Mouse (Mus musculus) naive thymus-derived CD4-positive, alpha-beta T cell, adult 2 months (primary cell): Measurements from ENCODE around the gene Abcb8.

Experiments
- DNase-seq: peaks from one replicate; pipeline ENCODE4 v3.0.0-alpha.2; 2011; ENCODE audit warnings: low read depth

Abcb8 gene

DNA sequence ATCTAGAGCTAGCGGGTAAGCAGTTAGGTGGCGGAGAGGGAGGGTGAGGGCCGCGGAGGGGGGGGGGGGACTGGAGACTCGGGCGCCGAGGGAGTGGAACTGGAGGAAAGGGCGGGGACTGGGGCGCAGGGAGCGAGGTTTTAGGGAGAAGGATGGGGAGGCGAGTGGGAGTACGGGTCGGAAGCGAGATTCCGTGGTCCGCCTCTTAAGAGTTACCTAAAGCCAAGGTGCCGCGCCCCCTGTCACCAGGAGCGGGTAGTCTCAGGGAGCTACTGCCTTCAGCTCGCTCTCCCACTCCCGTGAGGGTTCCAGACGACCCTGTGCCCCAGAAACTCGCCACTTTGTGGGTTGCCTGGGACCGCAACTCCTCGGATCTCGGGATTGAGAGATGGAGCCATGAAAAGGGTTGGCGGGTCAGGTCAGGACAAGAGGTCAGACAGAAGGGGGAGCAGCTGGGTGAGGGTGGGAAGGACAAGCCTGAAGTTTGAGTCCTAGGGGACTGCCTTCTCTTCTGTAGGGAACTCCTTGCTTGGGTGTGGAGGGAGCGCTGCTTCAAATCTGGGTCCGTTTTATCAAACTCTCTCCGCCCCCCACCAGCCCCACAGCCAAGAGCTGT lies 32.1 kb downstream of the Abcb8 start:
- no peak for DNase-seq

DNA sequence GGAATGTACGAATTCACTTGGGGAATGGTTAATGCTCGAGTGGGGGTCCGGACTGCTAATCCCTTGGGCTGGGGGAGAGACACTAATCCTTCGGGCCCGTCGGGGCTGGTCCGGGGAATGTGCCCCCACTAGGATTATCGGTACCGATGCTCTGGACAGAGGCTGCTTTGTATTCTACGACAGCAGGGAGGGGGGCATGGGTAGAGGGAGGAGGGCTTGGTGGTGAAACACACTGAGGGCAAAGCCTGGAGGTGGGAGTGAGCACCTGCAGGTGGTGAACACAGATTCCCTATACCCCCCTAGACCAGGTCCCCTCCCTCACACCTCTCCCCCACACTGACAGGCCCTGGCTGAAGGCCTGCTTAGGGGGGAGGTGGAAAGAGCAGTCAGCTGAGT lies 32.6 kb downstream of the Abcb8 start:
- no peak for DNase-seq

GRCm38 (mm10) chr5:24426556-24427284 lies 33.3 kb downstream of the Abcb8 start:
- DNase-seq = no peak

DNA sequence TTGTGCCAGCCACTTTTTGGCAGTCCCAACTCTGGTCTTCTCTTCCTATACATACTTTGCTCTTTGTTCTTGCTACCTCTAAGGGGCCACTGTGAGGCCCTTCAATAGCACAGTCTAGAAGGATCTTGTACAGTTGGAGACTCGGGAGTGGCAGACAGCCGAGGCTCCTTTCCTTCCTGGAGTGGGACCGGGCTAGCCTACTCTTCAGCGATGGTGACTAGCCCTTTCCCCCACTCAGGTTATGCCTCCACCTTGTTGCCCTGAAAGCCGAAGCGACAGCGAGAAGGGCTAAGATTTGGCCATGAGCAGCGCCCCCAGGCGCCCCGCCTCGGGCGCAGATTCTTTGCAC lies 33.8 kb downstream of the Abcb8 start:
- no peak for DNase-seq

DNA sequence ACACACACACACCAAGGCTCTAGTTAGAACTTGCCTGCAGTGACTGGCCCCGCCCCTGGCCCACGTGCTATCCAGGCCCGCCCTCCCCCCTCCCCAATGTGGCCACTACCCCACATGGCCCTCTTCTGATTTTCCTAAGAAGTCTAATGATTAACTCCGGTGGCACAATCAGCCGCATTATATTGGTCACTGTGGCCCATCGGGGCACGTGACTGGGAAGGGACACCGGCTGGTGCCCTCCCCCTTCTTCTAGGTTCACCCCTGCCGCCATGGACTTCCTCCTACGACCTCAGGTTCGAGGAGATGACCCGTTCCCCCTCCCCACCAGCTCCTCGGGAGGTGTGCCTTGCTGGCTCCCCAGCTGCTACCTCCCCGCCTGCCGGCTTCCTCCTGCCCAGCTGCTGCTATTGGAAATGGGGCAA lies 34.5 kb downstream of the Abcb8 start:
- no peak for DNase-seq

DNA sequence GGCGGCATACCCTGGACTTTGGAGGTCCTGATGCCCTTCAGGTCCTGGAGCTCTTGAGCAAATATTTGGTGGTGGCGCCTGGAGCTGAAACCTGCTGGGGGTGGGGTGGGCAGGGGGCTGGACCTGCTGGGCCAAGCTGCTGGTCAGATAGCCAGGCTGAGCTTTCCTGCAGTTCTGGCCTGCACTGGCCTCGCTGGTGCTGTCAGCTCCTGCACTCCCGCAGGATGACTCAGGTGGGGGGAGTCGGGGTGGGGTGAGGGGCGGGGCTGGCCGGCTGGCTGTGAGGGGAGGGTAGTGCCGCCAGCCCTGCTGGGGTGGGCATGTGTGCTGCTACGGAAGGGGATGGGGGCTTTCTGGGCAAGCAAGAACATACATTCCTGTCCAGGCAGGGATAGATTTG lies 35.1 kb downstream of the Abcb8 start:
- no peak for DNase-seq

- DNase-seq = no peak
Observed at GRCm38 (mm10) chr5:24433993-24434392, 40.5 kb downstream of the Abcb8 start.

- DNase-seq = no peak
Observed at GRCm38 (mm10) chr5:24441187-24441586, 47.7 kb downstream of the Abcb8 start.

GRCm38 (mm10) chr5:24442029-24442428 lies 48.6 kb downstream of the Abcb8 start:
- no peak for DNase-seq

DNA sequence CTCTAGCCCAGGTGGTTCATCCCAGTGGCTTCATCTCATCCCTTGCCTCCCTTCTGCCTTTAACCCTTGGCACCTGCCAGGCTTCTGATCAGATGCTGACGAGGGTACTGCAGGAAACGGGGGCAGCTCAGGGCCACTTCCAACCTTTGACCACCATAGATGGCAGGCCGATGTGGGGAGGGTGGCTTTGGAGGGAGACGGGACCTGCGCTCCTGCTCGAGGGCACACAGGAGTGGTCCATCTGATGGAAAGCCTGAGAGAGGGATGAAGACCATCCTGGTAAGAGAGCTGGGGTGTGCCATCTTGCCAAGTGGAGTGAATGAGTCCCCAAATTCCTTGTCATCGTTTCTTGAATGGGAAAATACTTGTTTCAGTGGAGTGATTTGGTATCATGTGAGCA lies 49.7 kb downstream of the Abcb8 start:
- no peak for DNase-seq

DNA sequence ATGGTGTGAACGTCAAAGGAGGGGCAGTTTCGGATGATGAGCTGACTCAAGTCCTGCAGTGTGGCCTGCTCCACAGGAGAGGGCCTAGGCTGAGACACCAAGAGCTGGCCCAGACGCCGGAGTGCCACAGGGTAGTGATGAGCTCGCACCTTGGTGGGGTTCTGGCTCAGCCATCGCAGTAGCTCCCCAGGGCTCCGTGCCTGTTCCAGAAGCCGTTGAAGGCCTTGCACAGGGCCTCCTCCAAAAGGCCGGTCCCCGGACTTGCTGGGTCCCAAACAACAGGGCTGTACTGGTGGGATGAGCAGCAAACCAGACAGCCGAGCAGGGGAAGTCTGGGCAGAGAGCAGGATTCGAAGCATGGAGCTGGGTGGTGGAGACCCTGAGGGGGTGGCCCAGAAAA lies 50.5 kb downstream of the Abcb8 start:
- DNase-seq = no peak

- DNase-seq = peak; percentile 92
Observed at GRCm38 (mm10) chr5:24444746-24445427, 51.4 kb downstream of the Abcb8 start, which contains the start of gene Fastk. TSS of gene Fastk (minus strand) at chr5:24445287.

- DNase-seq = no peak
Observed at GRCm38 (mm10) chr5:24445428-24446080, 52.1 kb downstream of the Abcb8 start.

DNA sequence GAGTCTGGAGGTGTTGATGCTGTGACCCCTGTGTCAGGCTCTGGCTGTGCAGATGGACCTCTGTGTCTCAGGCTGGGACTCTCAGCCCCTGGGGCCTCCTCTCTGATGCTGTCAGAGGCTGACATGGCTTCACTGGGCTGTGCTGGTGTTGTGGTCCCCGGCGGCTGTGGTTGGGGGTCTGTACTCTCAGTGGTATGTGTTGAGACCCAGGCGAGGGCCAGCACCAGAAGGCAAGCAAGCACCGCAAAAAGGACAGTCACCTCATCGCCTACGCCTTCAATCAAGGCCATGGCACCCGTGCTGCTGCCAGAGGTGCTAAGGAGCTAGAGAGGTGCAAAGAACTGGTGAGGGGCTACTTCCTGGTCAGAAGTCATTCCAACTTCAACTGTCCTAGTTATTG lies 53.2 kb downstream of the Abcb8 start:
- DNase-seq = no peak

- peak; percentile 87 for DNase-seq
Observed at GRCm38 (mm10) chr5:24447624-24448298, 54.3 kb downstream of the Abcb8 start, which contains the start of gene Tmub1. TSS of gene Tmub1 (minus strand) at chr5:24447854.

- peak; percentile 92 for DNase-seq
Observed at GRCm38 (mm10) chr5:24451264-24452029, 58.0 kb downstream of the Abcb8 start.

GRCm38 (mm10) chr5:24452030-24452690 lies 58.7 kb downstream of the Abcb8 start, which contains the start of gene Agap3:
TSS of gene Agap3 (plus strand) at chr5:24452177.
- peak; percentile 62 for DNase-seq

DNA sequence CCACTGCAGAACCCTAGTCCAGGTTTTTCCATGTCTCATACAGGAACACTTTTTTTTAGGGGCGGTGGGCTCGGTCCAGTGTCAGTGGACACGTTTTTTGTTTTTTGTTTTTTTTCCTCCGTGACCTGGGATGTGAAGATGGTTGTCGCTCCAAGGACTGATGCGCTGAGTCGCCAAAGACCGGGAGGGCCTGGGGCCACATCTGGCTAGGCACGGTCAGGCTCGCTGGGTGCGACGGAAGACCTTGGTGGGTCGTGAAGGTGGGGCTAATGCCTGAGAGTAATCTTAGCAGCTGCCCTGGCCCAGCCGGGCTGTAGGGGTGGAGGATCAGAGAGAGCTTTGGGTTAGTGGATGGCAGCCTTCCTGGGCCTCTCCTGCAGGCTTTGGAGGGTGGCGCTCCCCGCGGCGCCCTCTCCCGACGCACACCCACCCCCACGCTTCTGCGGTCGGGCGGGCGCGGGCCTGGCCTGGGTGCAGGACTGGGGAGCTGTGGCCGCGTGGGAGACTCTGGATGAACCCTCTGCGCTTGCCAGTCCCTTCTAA lies 59.3 kb downstream of the Abcb8 start:
- no peak for DNase-seq

DNA sequence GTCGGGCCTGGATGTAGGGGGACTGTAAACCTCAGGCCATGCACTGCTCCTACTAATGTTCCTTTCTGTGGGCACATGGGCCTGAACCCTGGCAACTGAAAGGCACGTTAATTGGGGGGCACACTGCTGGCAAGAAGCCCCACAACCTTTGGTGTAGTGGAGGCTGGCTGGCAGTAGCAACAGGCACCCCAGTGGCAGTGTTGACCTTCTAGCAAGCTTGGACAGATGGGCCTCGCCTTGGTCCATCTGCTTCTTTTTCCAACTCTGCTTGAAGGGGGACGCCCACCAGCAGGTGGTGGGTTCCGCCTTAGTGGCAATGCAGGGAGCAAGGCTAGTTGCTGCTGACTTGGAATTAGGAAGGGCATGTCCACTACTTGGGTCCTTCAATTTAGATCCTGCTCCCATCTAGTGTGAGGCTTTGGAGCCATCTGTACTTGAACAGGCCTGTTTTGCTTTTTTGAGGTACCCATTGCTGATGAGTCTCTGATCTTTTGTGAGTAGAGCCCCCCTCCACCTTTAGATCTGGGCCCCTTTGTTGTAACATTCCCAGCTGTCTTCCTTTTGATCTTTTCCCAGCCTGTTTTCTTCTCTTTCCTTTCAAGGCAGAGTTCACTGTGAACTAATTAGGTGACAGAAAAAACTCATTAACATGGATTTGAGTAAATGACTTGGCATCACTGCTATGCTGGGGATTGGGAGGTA lies 60.0 kb downstream of the Abcb8 start:
- no peak for DNase-seq

GRCm38 (mm10) chr5:24453985-24454303 lies 60.5 kb downstream of the Abcb8 start:
- no peak for DNase-seq
